Mouse (Mus musculus): ENCODE data around the gene Gpbp1. TPM values are rescaled to one million over a fixed set of nuclear protein-coding genes. Genes with fewer than 3 reads are reported as not detected.

Gpbp1 gene
- polyA plus RNA-seq, 2 experiments, result 19.2 to 36.2 TPM

- H3K4me2 ChIP-seq (ENCODE audit: low read depth), result no peak overlapping the region
- H3K9ac ChIP-seq (replicated peaks), result no peak overlapping the region
- no peaks in the 10 kb centered on the region for H3K27me3 ChIP-seq (ENCODE audit: control insufficient read depth, insufficient read depth, low read length)
- no peaks in the 10 kb centered on the region for H3K9me3 ChIP-seq (ENCODE audit: control insufficient read depth, low read length)
- peak; percentile 63 for TF ChIP-seq CTCF (IDR thresholded peaks at IDR 0.05; ENCODE audit: low read depth)
- no peak for TF ChIP-seq EP300 (IDR thresholded peaks at IDR 0.05; ENCODE audit: low read depth)
- 77% methylated on average over 16 of the region's 16 CpGs for WGBS (ENCODE audit: insufficient replicate concordance)
- H3K4me3 ChIP-seq (ENCODE audit: insufficient read depth in 1 of 2, low read depth in 2 of 2, low read length in 2 of 2), result no peak overlapping the region
- H3K4me1 ChIP-seq (replicated peaks; ENCODE audit: control insufficient read depth in 2 of 2, insufficient read depth in 2 of 2, low read length in 1 of 2), result peaks cover 2 to 4% of the 10 kb centered on the region in 2 experiments; a peak in 3 of 4 replicates
- no peak overlapping the region for H3K27ac ChIP-seq
- DNase-seq (ENCODE audit: low read depth in 3 of 3, low spot score in 3 of 3) (no peak), ATAC-seq (ENCODE audit: insufficient read depth) (no peak; the same call in 1 of the 2 replicates)
- H3K36me3 ChIP-seq (replicated peaks; ENCODE audit: control insufficient read depth, insufficient read depth, low read depth), result no peaks in the 10 kb centered on the region
Measured at GRCm38 (mm10) chr13:111532178-111532948, 42.5 kb upstream of the Gpbp1 start.

DNA sequence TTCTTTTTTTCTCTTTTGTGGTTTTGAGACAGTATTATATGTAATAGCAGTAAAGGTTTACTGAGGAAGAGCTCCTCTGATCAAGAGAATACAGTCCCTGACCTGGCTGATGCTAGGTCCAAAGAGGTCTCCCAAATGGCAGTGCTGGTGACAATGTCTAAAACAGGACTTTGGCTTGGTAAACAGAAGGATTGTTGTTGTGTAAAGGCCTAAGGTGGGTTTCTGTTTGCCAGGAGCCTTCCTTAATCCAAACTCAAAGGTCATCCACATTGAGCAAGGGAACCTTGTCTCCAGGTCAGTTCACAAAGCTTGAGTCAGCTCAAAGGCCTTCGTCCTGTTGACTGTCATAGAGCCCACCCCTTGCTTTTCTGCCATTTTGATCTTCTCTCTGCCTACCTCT lies 41.8 kb upstream of the Gpbp1 start:
- Histone ChIP-seq H3K27me3 (ENCODE audit: control insufficient read depth, insufficient read depth, low read length) (no peaks in the 10 kb centered on the region), H3K4me3 (ENCODE audit: insufficient read depth in 1 of 2, low read depth in 2 of 2, low read length in 2 of 2) (no peak overlapping the region), H3K4me1 (replicated peaks; ENCODE audit: control insufficient read depth in 2 of 2, insufficient read depth in 2 of 2, low read length in 1 of 2) (peaks cover 2 to 4% of the 10 kb centered on the region in 2 experiments; a peak in 3 of 4 replicates), H3K9ac (replicated peaks) (no peak overlapping the region), H3K9me3 (ENCODE audit: control insufficient read depth, low read length) (no peaks in the 10 kb centered on the region), H3K27ac (no peak overlapping the region), H3K4me2 (ENCODE audit: low read depth) (no peak overlapping the region), H3K36me3 (replicated peaks; ENCODE audit: control insufficient read depth, insufficient read depth, low read depth) (no peaks in the 10 kb centered on the region)
- ATAC-seq (ENCODE audit: insufficient read depth), result 0 out of 2 replicates have a peak, but pooled peaks have one; percentile 15
- 75% methylated on average over 1 of the region's 1 CpGs for WGBS (ENCODE audit: insufficient replicate concordance)
- TF ChIP-seq CTCF (IDR thresholded peaks at IDR 0.05; ENCODE audit: low read depth) (no peak), EP300 (IDR thresholded peaks at IDR 0.05; ENCODE audit: low read depth) (no peak)
- DNase-seq (ENCODE audit: low read depth in 3 of 3, low spot score in 3 of 3), result no peak

- no peak overlapping the region for H3K9ac ChIP-seq (replicated peaks)
- H3K4me3 ChIP-seq (ENCODE audit: insufficient read depth in 1 of 2, low read depth in 2 of 2, low read length in 2 of 2), result no peak overlapping the region
- WGBS (ENCODE audit: insufficient replicate concordance), result 70% methylated on average over 2 of the region's 2 CpGs
- no peaks in the 10 kb centered on the region for H3K27me3 ChIP-seq (ENCODE audit: control insufficient read depth, insufficient read depth, low read length)
- no peak overlapping the region for H3K27ac ChIP-seq
- ATAC-seq (ENCODE audit: insufficient read depth), result no peak
- no peaks in the 10 kb centered on the region for H3K36me3 ChIP-seq (replicated peaks; ENCODE audit: control insufficient read depth, insufficient read depth, low read depth)
- no peak for DNase-seq (ENCODE audit: low read depth in 3 of 3, low spot score in 3 of 3)
- no peaks in the 10 kb centered on the region for H3K9me3 ChIP-seq (ENCODE audit: control insufficient read depth, low read length)
- no peak for TF ChIP-seq CTCF (IDR thresholded peaks at IDR 0.05; ENCODE audit: low read depth)
- TF ChIP-seq EP300 (IDR thresholded peaks at IDR 0.05; ENCODE audit: low read depth), result no peak
- H3K4me1 ChIP-seq (replicated peaks; ENCODE audit: control insufficient read depth in 2 of 2, insufficient read depth in 2 of 2, low read length in 1 of 2), result no peaks in the 10 kb centered on the region
- H3K4me2 ChIP-seq (ENCODE audit: low read depth), result no peak overlapping the region
Measured at GRCm38 (mm10) chr13:111524277-111524676, 34.4 kb upstream of the Gpbp1 start.

DNA sequence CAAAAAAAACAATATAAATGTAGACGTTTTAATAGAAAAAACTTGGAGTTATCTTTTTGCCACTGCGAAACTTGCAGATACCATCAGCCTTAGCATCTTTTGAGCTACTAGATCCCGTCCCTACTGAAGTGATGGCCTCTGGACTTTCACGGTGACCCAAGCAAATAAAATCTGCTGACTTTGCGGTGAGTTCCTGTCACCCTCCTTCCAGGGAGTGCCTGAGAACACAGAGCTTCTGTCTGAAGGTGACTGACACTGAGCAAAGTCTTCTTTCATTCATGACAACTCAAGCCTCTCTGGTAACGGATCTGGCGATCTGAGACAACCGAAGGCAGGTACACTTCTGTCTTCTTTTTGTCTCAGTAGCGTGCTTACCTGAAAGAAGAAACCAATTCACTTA lies 32.4 kb upstream of the Gpbp1 start:
- Histone ChIP-seq H3K4me1 (replicated peaks; ENCODE audit: control insufficient read depth in 2 of 2, insufficient read depth in 2 of 2, low read length in 1 of 2) (no peaks in the 10 kb centered on the region), H3K9me3 (ENCODE audit: control insufficient read depth, low read length) (no peaks in the 10 kb centered on the region), H3K4me3 (ENCODE audit: insufficient read depth in 1 of 2, low read depth in 2 of 2, low read length in 2 of 2) (no peak overlapping the region), H3K9ac (replicated peaks) (no peak overlapping the region), H3K4me2 (ENCODE audit: low read depth) (no peak overlapping the region), H3K36me3 (replicated peaks; ENCODE audit: control insufficient read depth, insufficient read depth, low read depth) (no peaks in the 10 kb centered on the region), H3K27me3 (ENCODE audit: control insufficient read depth, insufficient read depth, low read length) (no peaks in the 10 kb centered on the region), H3K27ac (no peak overlapping the region)
- TF ChIP-seq EP300 (IDR thresholded peaks at IDR 0.05; ENCODE audit: low read depth), result no peak
- no peak for TF ChIP-seq CTCF (IDR thresholded peaks at IDR 0.05; ENCODE audit: low read depth)
- WGBS (ENCODE audit: insufficient replicate concordance), result 68% methylated on average over 9 of the region's 9 CpGs
- DNase-seq (ENCODE audit: low read depth in 3 of 3, low spot score in 3 of 3), result no peak
- no peak for ATAC-seq (ENCODE audit: insufficient read depth)

GRCm38 (mm10) chr13:111520456-111520855 lies 30.5 kb upstream of the Gpbp1 start:
- Histone ChIP-seq H3K9ac (replicated peaks) (no peak overlapping the region), H3K27ac (no peak overlapping the region), H3K27me3 (ENCODE audit: control insufficient read depth, insufficient read depth, low read length) (no peaks in the 10 kb centered on the region), H3K4me3 (ENCODE audit: insufficient read depth in 1 of 2, low read depth in 2 of 2, low read length in 2 of 2) (no peak overlapping the region), H3K4me2 (ENCODE audit: low read depth) (no peak overlapping the region), H3K36me3 (replicated peaks; ENCODE audit: control insufficient read depth, insufficient read depth, low read depth) (no peaks in the 10 kb centered on the region), H3K4me1 (replicated peaks; ENCODE audit: control insufficient read depth in 2 of 2, insufficient read depth in 2 of 2, low read length in 1 of 2) (no peaks in the 10 kb centered on the region), H3K9me3 (ENCODE audit: control insufficient read depth, low read length) (no peaks in the 10 kb centered on the region)
- 51% methylated on average over 4 of the region's 4 CpGs for WGBS (ENCODE audit: insufficient replicate concordance)
- ATAC-seq (ENCODE audit: insufficient read depth) (no peak), DNase-seq (ENCODE audit: low read depth in 3 of 3, low spot score in 3 of 3) (no peak)
- TF ChIP-seq EP300 (IDR thresholded peaks at IDR 0.05; ENCODE audit: low read depth) (no peak), CTCF (IDR thresholded peaks at IDR 0.05; ENCODE audit: low read depth) (no peak)

All from liver, embryonic 14.5 days (tissue).